In the genomic region with DNA sequence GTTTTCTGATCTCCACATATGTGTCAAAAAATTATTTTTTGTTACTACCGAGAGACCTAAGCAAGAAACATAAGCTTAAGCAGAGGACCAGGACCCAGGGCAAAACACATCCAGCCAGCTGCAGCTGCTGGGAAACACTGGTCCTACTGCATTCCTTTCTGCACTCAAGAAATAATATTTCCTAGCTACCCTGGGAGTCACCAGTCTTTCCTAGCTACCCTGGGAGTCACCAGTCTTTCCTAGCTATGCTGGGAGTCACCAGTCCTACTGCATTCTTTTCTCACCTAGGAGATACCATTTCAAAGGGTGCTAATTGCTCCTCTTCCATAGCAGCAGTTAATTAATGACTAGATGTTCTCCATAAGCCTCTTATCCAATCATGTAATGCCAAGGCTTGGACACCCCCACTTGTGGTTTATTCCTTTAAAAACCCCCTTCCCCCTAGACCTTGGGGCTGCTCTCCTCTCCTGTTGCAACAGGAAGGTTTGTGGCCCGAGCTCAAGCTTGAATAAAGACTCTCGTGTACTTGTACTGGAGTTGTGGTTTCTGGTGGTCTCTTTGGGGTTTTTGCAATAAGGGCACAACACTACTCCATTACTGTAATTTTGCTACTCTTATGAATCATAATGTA, we compare ENCODE assay signal across 28 mouse cellular contexts. TPM values are rescaled to one million over a fixed set of nuclear protein-coding genes. Genes with fewer than 3 reads are reported as not detected.
DNase-seq lines count a peak whose midpoint lies in the region; ATAC-seq and TF ChIP-seq lines count a peak whose summit lies in the region.
"Had no signal": no experiment of that assay in that cellular context is flagged by ENCODE, and none has a peak within 500 bp of the region (broad histone marks: within the 10 kb centered on the region; RNA-seq: fewer than 3 reads in every experiment).

No protein-coding gene starts in this region.

- TF ChIP-seq EP300 in stomach, postnatal 0 days (optimal IDR thresholded peaks at IDR 0.05), result no peak

- no peaks in the 10 kb centered on the region for H3K4me1 ChIP-seq in stomach, embryonic 15.5 days
- no peaks in the 10 kb centered on the region for H3K4me1 ChIP-seq in stomach, postnatal 0 days (replicated peaks; ENCODE audit: control insufficient read depth, insufficient read depth)
- H3K4me1 ChIP-seq in limb, embryonic 14.5 days (ENCODE audit: control insufficient read depth, insufficient read depth, low read length), result no peaks in the 10 kb centered on the region
- H3K4me1 ChIP-seq in forebrain, embryonic 16.5 days (replicated peaks; ENCODE audit: control insufficient read depth, insufficient read depth, low read length), result no peaks in the 10 kb centered on the region
- H3K4me1 ChIP-seq: forebrain, embryonic 10.5 days; liver, embryonic 15.5 days; midbrain, embryonic 13.5 days had no signal

- WGBS in stomach, embryonic 15.5 days, result 63% methylated on average over 3 of the region's 3 CpGs
- 48% methylated on average over 3 of the region's 3 CpGs for WGBS in stomach, postnatal 0 days
- WGBS in limb, embryonic 14.5 days, result 65% methylated on average over 3 of the region's 3 CpGs
- WGBS in forebrain, embryonic 16.5 days, result 76% methylated on average over 3 of the region's 3 CpGs

- no peaks in the 10 kb centered on the region for H3K36me3 ChIP-seq in stomach, embryonic 15.5 days
- H3K36me3 ChIP-seq in stomach, postnatal 0 days (ENCODE audit: control insufficient read depth, insufficient read depth, low read length), result no peaks in the 10 kb centered on the region
- H3K36me3 ChIP-seq in limb, embryonic 14.5 days (ENCODE audit: control insufficient read depth, insufficient read depth, low read length), result no peaks in the 10 kb centered on the region
- H3K36me3 ChIP-seq in forebrain, embryonic 16.5 days (ENCODE audit: control insufficient read depth, insufficient read depth), result no peaks in the 10 kb centered on the region
- H3K36me3 ChIP-seq: forebrain, embryonic 10.5 days; liver, embryonic 15.5 days; midbrain, embryonic 13.5 days had no signal

- TF ChIP-seq POLR2A in limb, embryonic 14.5 days (IDR thresholded peaks at IDR 0.05; ENCODE audit: borderline replicate concordance, extremely low read depth, insufficient read depth, insufficient read length), result no peak

- no peak overlapping the region for H3K4me3 ChIP-seq in stomach, embryonic 15.5 days (replicated peaks)
- no peak overlapping the region for H3K4me3 ChIP-seq in stomach, postnatal 0 days (ENCODE audit: low read depth, low read length)
- no peak overlapping the region for H3K4me3 ChIP-seq in limb, embryonic 14.5 days (replicated peaks; ENCODE audit: low read length)
- no peak overlapping the region for H3K4me3 ChIP-seq in forebrain, embryonic 16.5 days (replicated peaks; ENCODE audit: low read length)
- H3K4me3 ChIP-seq: forebrain, embryonic 10.5 days; layer of hippocampus, adult 2 months; liver, embryonic 15.5 days; midbrain, embryonic 13.5 days had no signal

- no peak for TF ChIP-seq CTCF in stomach, postnatal 0 days (IDR thresholded peaks at IDR 0.05; ENCODE audit: low read depth)

- no peak overlapping the region for H3K4me2 ChIP-seq in stomach, embryonic 15.5 days
- no peak overlapping the region for H3K4me2 ChIP-seq in stomach, postnatal 0 days (replicated peaks; ENCODE audit: low read depth)
- H3K4me2 ChIP-seq in limb, embryonic 14.5 days (replicated peaks; ENCODE audit: low read depth, low read length, severe bottlenecking), result no peak overlapping the region
- H3K4me2 ChIP-seq in forebrain, embryonic 16.5 days (ENCODE audit: low read length), result no peak overlapping the region
- H3K4me2 ChIP-seq: hindbrain, embryonic 14.5 days; liver, embryonic 15.5 days; midbrain, embryonic 13.5 days had no signal

- H3K27me3 ChIP-seq in stomach, embryonic 15.5 days (replicated peaks), result no peaks in the 10 kb centered on the region
- H3K27me3 ChIP-seq in stomach, postnatal 0 days (ENCODE audit: control insufficient read depth, insufficient read depth, low read length), result no peaks in the 10 kb centered on the region
- no peaks in the 10 kb centered on the region for H3K27me3 ChIP-seq in limb, embryonic 14.5 days (ENCODE audit: control insufficient read depth, insufficient read depth, low read length)
- H3K27me3 ChIP-seq in forebrain, embryonic 16.5 days (replicated peaks; ENCODE audit: control insufficient read depth, insufficient read depth, low read length), result no peaks in the 10 kb centered on the region
- H3K27me3 ChIP-seq: liver, embryonic 15.5 days; midbrain, embryonic 13.5 days had no signal

- 0 out of 2 replicates have a peak, but pooled peaks have one; percentile 50 for ATAC-seq in stomach, embryonic 15.5 days (ENCODE audit: insufficient read depth, low FRiP score, low read depth)
- ATAC-seq in stomach, postnatal 0 days (ENCODE audit: low FRiP score, low TSS enrichment), result no peak
- ATAC-seq in limb, embryonic 14.5 days (ENCODE audit: low FRiP score, low read depth), result no peak
- no peak for ATAC-seq in forebrain, embryonic 16.5 days
- ATAC-seq: forebrain, postnatal 0 days; inflammation-experienced regulatory T-cells, adult 6 months; midbrain, embryonic 13.5 days had no signal

- DNase-seq in kidney, postnatal 14 days, result peak; percentile 17
- DNase-seq in kidney, adult 8-10 months, result no peak
- no peak for DNase-seq in stomach, postnatal 0 days (ENCODE audit: low spot score)
- peak; percentile 31 for DNase-seq in limb, embryonic 14.5 days (ENCODE audit: low spot score)
- DNase-seq in spleen, postnatal 10 days (ENCODE audit: low spot score in 2 of 2), result no peak
- DNase-seq: adrenal gland, adult 2 months; cerebellum, adult 11-12 months; cerebellum, postnatal 10 days; forebrain, postnatal 0 days; gastrocnemius, postnatal 25 days; heart, postnatal 4 days; kidney, adult 18-20 months; layer of hippocampus, postnatal 36 days; liver had no signal

- no peak overlapping the region for H3K9ac ChIP-seq in stomach, embryonic 15.5 days
- H3K9ac ChIP-seq in stomach, postnatal 0 days (ENCODE audit: low read length), result no peak overlapping the region
- no peak overlapping the region for H3K9ac ChIP-seq in limb, embryonic 14.5 days (ENCODE audit: low read depth, low read length, severe bottlenecking)
- no peak overlapping the region for H3K9ac ChIP-seq in forebrain, embryonic 16.5 days (replicated peaks; ENCODE audit: low read depth, low read length)
- H3K9ac ChIP-seq: forebrain, postnatal 0 days; hindbrain, embryonic 14.5 days; liver, embryonic 15.5 days; midbrain, embryonic 13.5 days had no signal

- H3K27ac ChIP-seq in stomach, embryonic 15.5 days, result no peak overlapping the region
- H3K27ac ChIP-seq in stomach, postnatal 0 days (replicated peaks), result no peak overlapping the region
- no peak overlapping the region for H3K27ac ChIP-seq in limb, embryonic 14.5 days (replicated peaks; ENCODE audit: low read depth, low read length)
- H3K27ac ChIP-seq in forebrain, embryonic 16.5 days (ENCODE audit: low read length), result no peak overlapping the region
- H3K27ac ChIP-seq: forebrain, embryonic 10.5 days; hindbrain, embryonic 14.5 days; layer of hippocampus, adult 2 months; liver, embryonic 15.5 days; midbrain, embryonic 13.5 days had no signal

- no peaks in the 10 kb centered on the region for H3K9me3 ChIP-seq in stomach, embryonic 15.5 days
- no peaks in the 10 kb centered on the region for H3K9me3 ChIP-seq in stomach, postnatal 0 days (ENCODE audit: control insufficient read depth, low read length)
- H3K9me3 ChIP-seq in limb, embryonic 14.5 days (ENCODE audit: control insufficient read depth, low read length), result no peaks in the 10 kb centered on the region
- no peaks in the 10 kb centered on the region for H3K9me3 ChIP-seq in forebrain, embryonic 16.5 days (ENCODE audit: control insufficient read depth, low read length)
- H3K9me3 ChIP-seq: forebrain, embryonic 10.5 days; liver, embryonic 15.5 days; midbrain, embryonic 13.5 days had no signal

RNA-seq across cellular contexts. Expression of a gene that starts 5.4 kb away (rescaled TPM):
- 12.5 and 16.1 TPM in 2 replicates for polyA plus RNA-seq in stomach, embryonic 15.5 days (2015; fragmentation: Nextera tagmentation; extraction: Ambion mirVana)
- 57.9 and 58.5 TPM in 2 replicates for polyA plus RNA-seq in stomach, postnatal 0 days (2015; fragmentation: Nextera tagmentation; extraction: Ambion mirVana)
- polyA plus RNA-seq in limb, embryonic 14.5 days (2012; rRNA removed), result 1.5 and 2.0 TPM in 2 replicates
- 5.0 and 6.5 TPM in 2 replicates for polyA plus RNA-seq in limb, embryonic 14.5 days (2014; fragmentation: Nextera tagmentation; extraction: Ambion mirVana)
- polyA plus RNA-seq in forebrain, embryonic 16.5 days (2015; fragmentation: Nextera tagmentation; extraction: Ambion mirVana), result 1.9 and 2.4 TPM in 2 replicates
- polyA plus RNA-seq: C2C12 had no signal

RNA-seq across cellular contexts. Expression of a gene that starts 19.9 kb away (rescaled TPM):
- 12.9 and 14.2 TPM in 2 replicates for polyA plus RNA-seq in stomach, embryonic 15.5 days (2015; fragmentation: Nextera tagmentation; extraction: Ambion mirVana)
- 2.5 and 3.5 TPM in 2 replicates for polyA plus RNA-seq in stomach, postnatal 0 days (2015; fragmentation: Nextera tagmentation; extraction: Ambion mirVana)
- polyA plus RNA-seq in limb, embryonic 14.5 days (2012; rRNA removed), result 3.0 and 4.2 TPM in 2 replicates
- 6.8 and 7.3 TPM in 2 replicates for polyA plus RNA-seq in limb, embryonic 14.5 days (2014; fragmentation: Nextera tagmentation; extraction: Ambion mirVana)
- 1.9 TPM in 2 replicates for polyA plus RNA-seq in forebrain, embryonic 16.5 days (2015; fragmentation: Nextera tagmentation; extraction: Ambion mirVana)
- polyA plus RNA-seq: inflammation-experienced regulatory T-cells, adult 6 months had no signal

RNA-seq across cellular contexts. Expression of a gene that starts 47.1 kb away (rescaled TPM):
- polyA plus RNA-seq in stomach, embryonic 15.5 days (2015; fragmentation: Nextera tagmentation; extraction: Ambion mirVana), result not detected in 2 replicates
- not detected in 2 replicates for polyA plus RNA-seq in stomach, postnatal 0 days (2015; fragmentation: Nextera tagmentation; extraction: Ambion mirVana)
- polyA plus RNA-seq in limb, embryonic 14.5 days (2012; rRNA removed), result not detected in 2 replicates
- not detected in 2 replicates for polyA plus RNA-seq in limb, embryonic 14.5 days (2014; fragmentation: Nextera tagmentation; extraction: Ambion mirVana)
- polyA plus RNA-seq in forebrain, embryonic 16.5 days (2015; fragmentation: Nextera tagmentation; extraction: Ambion mirVana), result not detected in 2 replicates
- polyA plus RNA-seq: adrenal gland, adult 2 months; C2C12; forebrain, embryonic 10.5 days; forebrain, postnatal 0 days; heart, embryonic 16.5 days; hindbrain, embryonic 14.5 days; inflammation-experienced regulatory T-cells, adult 6 months; liver, embryonic 15.5 days; midbrain, embryonic 13.5 days; neural tube, embryonic 11.5 days; small intestine, adult 2 months; testis, adult 2 months; urinary bladder, adult 2 months had no signal

RNA-seq across cellular contexts. Expression of a gene that starts 50.8 kb away (rescaled TPM):
- 0.66 and 1.0 TPM in 2 replicates for polyA plus RNA-seq in stomach, embryonic 15.5 days (2015; fragmentation: Nextera tagmentation; extraction: Ambion mirVana)
- polyA plus RNA-seq in stomach, postnatal 0 days (2015; fragmentation: Nextera tagmentation; extraction: Ambion mirVana), result 0.18 and 0.29 TPM in 2 replicates
- 1.9 and 3.5 TPM in 2 replicates for polyA plus RNA-seq in limb, embryonic 14.5 days (2012; rRNA removed)
- 1.4 and 2.3 TPM in 2 replicates for polyA plus RNA-seq in limb, embryonic 14.5 days (2014; fragmentation: Nextera tagmentation; extraction: Ambion mirVana)
- polyA plus RNA-seq in forebrain, embryonic 16.5 days (2015; fragmentation: Nextera tagmentation; extraction: Ambion mirVana), result 0.67 and 1.8 TPM in 2 replicates
- polyA plus RNA-seq: C2C12; testis, adult 2 months had no signal

Comparison
In these comparisons a context has a peak if more than half of its experiments do, and no peak if none do; other contexts are left out.
1. DNase-seq: peak in kidney, postnatal 14 days (single experiment) and limb, embryonic 14.5 days (single experiment); none in kidney, adult 8-10 months (0 of 2), stomach, postnatal 0 days (single experiment) and spleen, postnatal 10 days (0 of 2).